Mouse (Mus musculus) heart, embryonic 16.5 days (tissue): ENCODE results near the gene Mettl8. TPM values are rescaled to one million over a fixed set of nuclear protein-coding genes. Genes with fewer than 3 reads are reported as not detected.

Source experiments
- ATAC-seq: fragments of 200-750 bp; cut with Nextera tagmentation; replicated peaks from 2 replicates; pipeline ENCODE4 v1.8.0; 2017; ENCODE audit warnings: moderate number of reproducible peaks; ENCODE audit not compliant: insufficient read depth, low FRiP score; ENCODE audit errors: extremely low read depth
- H3K27ac ChIP-seq: fragments of 300-500 bp; sonication (generic); 2 replicates; pipeline ENCODE4 v1.5.1; 2014; ENCODE audit warnings: mild to moderate bottlenecking, low read length, control low read depth, moderate library complexity
- H3K27me3 ChIP-seq: fragments of 300-500 bp; sonication (generic); 2 replicates; pipeline ENCODE4 v1.6.1; 2014; ENCODE audit warnings: low read length, mixed read lengths; ENCODE audit not compliant: control insufficient read depth, insufficient read depth
- H3K36me3 ChIP-seq: fragments of 300-500 bp; sonication (generic); 2 replicates; pipeline ENCODE4 v1.6.1; 2014; ENCODE audit not compliant: control insufficient read depth, insufficient read depth
- H3K4me1 ChIP-seq: fragments of 300-500 bp; sonication (generic); 2 replicates; pipeline ENCODE4 v1.6.1; 2014; ENCODE audit warnings: low read length, mixed read lengths; ENCODE audit not compliant: control insufficient read depth, insufficient read depth
- H3K4me2 ChIP-seq: fragments of 300-500 bp; sonication (generic); 2 replicates; pipeline ENCODE4 v1.6.1; 2014; ENCODE audit warnings: low read depth, mild to moderate bottlenecking, control low read depth, low read length
- H3K4me3 ChIP-seq: fragments of 300-500 bp; sonication (generic); 2 replicates; pipeline ENCODE4 v1.5.1; 2014; ENCODE audit warnings: mild to moderate bottlenecking, control low read depth, low read length
- H3K9ac ChIP-seq: fragments of 300-500 bp; sonication (generic); 2 replicates; pipeline ENCODE4 v1.6.1; 2014; ENCODE audit warnings: low read length, control low read depth
- H3K9me3 ChIP-seq: fragments of 300-500 bp; sonication (generic); replicated peaks from 2 replicates; pipeline ENCODE4 v1.6.1; 2016; ENCODE audit warnings: low read length; ENCODE audit not compliant: control insufficient read depth
- WGBS: fragments of 180-500 bp; shearing (Covaris S2); extraction: QIAGEN DNeasy Blood & Tissue Kit; methylation state at CpG from one replicate; pipeline ENCODE4 v1.1.7; 2014; 5-methylcytosine and 5-hydroxymethylcytosine counted together
- polyA plus RNA-seq: library from polyadenylated mRNA; unstranded; fragments of >200 nt; fragmentation: Nextera tagmentation; extraction: Ambion mirVana; gene quantifications from 2 replicates; pipeline ENCODE4 v1.2.1, GENCODE M21; 2015

The Mettl8 gene
- polyA plus RNA-seq, 1 experiment from 2014 or later, result 15.1 TPM

DNA sequence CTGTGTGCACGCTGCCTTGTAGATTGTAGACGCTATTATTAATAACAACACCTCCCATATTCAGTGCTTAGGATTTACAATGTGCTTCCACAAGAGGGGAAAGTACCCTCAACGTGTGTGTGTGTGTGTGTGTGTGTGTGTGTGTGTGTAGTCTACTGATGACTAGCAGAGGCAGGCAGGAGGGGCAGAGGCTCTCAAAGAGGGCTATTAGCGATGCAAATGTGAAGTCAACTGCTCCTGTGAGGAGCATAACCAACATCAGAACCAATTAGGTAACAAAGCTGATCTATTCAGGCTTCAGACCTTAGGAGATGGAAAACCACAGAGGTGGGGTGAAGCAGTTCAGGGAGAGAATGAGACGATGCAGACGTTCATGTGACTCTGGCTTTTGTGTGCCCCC lies 95.3 kb downstream of the Mettl8 start:
- ATAC-seq, result no peak
- H3K4me2 ChIP-seq, result no peak overlapping the region
- no peaks in the 10 kb centered on the region for H3K27me3 ChIP-seq
- H3K9ac ChIP-seq, result no peak overlapping the region
- H3K4me3 ChIP-seq, result no peak overlapping the region
- 0 out of 2 replicates have a peak, but pooled peaks cover 2% of the 10 kb centered on the region for H3K36me3 ChIP-seq
- H3K9me3 ChIP-seq, result peaks cover 3% of the 10 kb centered on the region; the same call in 1 of the 2 replicates
- no peak overlapping the region for H3K27ac ChIP-seq
- no peaks in the 10 kb centered on the region for H3K4me1 ChIP-seq
- WGBS, result 79% methylated on average over 6 of the region's 6 CpGs

DNA sequence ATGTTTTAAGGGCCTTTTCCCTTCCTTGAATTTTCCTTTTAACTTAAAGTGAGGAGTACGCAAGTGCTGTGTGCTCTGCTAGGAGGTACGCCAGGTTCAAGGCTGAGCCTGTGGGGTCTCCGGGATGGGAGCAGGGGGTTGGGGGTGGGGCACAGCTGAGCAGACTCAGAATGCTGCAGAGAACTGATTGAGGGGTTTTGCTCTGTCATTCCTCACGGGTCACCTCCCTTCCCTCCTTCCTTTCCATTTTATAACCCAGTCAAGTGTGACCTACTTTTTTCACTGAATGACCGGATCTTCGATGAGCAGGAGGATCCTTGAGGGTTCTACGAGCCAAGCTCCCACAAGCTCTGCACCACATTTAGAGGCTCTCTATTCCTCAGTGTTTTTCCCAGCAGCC lies 96.0 kb downstream of the Mettl8 start:
- 83% methylated on average over 7 of the region's 7 CpGs for WGBS

DNA sequence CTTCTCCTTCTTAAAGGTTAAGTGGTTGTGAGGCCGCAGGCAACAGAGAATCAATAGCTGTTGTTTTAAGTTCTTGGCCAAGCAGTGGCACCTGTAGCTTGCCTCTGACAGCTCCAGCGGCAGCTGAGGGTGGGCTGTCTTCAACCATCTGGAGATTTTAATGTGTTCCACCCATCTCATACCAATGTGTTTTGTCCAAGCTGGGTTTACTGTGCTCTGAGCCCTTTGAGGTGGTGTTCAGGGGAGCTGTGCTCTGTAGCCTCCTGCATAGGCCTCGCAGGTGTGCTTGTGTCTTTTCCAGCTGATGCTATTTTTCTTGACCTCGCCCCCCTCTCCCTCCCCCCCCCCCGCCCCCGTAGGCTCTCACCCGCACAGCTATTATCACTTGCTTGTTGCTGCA lies 96.8 kb downstream of the Mettl8 start:
- no peak overlapping the region for H3K4me2 ChIP-seq
- no peaks in the 10 kb centered on the region for H3K27me3 ChIP-seq
- WGBS, result 69% methylated on average over 7 of the region's 7 CpGs
- ATAC-seq, result peak; percentile 23; the same call in 1 of the 2 replicates
- no peak overlapping the region for H3K9ac ChIP-seq
- H3K36me3 ChIP-seq, result no peaks in the 10 kb centered on the region
- H3K27ac ChIP-seq, result no peak overlapping the region
- H3K9me3 ChIP-seq, result peaks cover 3% of the 10 kb centered on the region; the same call in 1 of the 2 replicates
- no peak overlapping the region for H3K4me3 ChIP-seq
- no peaks in the 10 kb centered on the region for H3K4me1 ChIP-seq

More for the DNA sequence above, 96.0 kb downstream of the Mettl8 start:
- Histone ChIP-seq H3K9ac (no peak overlapping the region), H3K4me2 (no peak overlapping the region), H3K36me3 (0 out of 2 replicates have a peak, but pooled peaks cover 2% of the 10 kb centered on the region), H3K9me3 (peaks cover 3% of the 10 kb centered on the region; the same call in 1 of the 2 replicates), H3K4me1 (no peaks in the 10 kb centered on the region), H3K4me3 (no peak overlapping the region), H3K27ac (no peak overlapping the region), H3K27me3 (no peaks in the 10 kb centered on the region)
- no peak for ATAC-seq

DNA sequence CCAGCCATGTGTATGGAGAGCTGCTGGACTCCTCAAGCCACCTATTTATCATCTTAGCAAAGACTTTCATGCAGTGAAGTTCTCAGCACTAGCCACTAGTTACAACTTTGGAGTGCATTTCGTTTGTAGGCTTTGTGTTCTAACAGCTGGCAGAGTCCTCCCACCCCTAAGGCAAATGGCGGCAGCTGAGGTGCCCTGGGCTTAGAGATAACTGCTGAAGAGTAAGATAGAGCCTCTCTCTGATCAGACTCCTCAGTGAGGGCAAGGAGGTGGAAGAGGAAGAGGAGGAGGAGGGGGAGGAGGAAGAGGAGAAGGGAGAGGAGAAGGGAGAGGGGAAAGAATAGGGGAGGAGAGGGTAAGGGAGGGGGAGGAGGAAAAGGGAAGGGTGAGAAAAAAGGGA lies 101.8 kb downstream of the Mettl8 start:
- no peak overlapping the region for H3K4me3 ChIP-seq
- WGBS, result 32% methylated on average over 2 of the region's 2 CpGs
- ATAC-seq, result no peak
- no peaks in the 10 kb centered on the region for H3K4me1 ChIP-seq
- no peaks in the 10 kb centered on the region for H3K36me3 ChIP-seq
- H3K9ac ChIP-seq, result no peak overlapping the region
- no peaks in the 10 kb centered on the region for H3K27me3 ChIP-seq
- no peak overlapping the region for H3K4me2 ChIP-seq
- H3K9me3 ChIP-seq, result peaks cover 3% of the 10 kb centered on the region; the same call in 1 of the 2 replicates
- no peak overlapping the region for H3K27ac ChIP-seq

DNA sequence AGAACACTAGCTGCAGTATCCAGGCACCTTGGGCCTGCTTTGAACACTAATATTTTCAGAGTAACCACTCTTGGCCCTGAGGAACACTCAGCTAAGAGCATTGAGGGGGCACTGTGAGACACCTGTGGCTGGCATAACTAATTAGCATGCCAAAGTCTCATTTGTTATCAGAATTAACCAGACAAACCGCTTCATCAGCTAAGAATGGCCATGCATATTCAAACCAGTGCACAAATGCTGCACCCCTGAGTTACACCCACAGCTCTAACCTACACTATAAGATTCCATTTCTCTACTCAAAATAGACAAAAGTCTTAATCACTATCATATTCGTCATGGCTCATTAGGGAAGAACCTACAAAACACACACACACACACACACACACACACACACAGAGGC lies 103.4 kb downstream of the Mettl8 start:
- WGBS, result 79% methylated on average over 2 of the region's 2 CpGs
- H3K36me3 ChIP-seq, result no peaks in the 10 kb centered on the region
- H3K27me3 ChIP-seq, result no peaks in the 10 kb centered on the region
- no peak overlapping the region for H3K4me3 ChIP-seq
- no peak overlapping the region for H3K9ac ChIP-seq
- no peak overlapping the region for H3K4me2 ChIP-seq
- no peak for ATAC-seq
- H3K9me3 ChIP-seq, result peaks cover 3% of the 10 kb centered on the region; the same call in 1 of the 2 replicates
- H3K27ac ChIP-seq, result no peak overlapping the region
- no peaks in the 10 kb centered on the region for H3K4me1 ChIP-seq

DNA sequence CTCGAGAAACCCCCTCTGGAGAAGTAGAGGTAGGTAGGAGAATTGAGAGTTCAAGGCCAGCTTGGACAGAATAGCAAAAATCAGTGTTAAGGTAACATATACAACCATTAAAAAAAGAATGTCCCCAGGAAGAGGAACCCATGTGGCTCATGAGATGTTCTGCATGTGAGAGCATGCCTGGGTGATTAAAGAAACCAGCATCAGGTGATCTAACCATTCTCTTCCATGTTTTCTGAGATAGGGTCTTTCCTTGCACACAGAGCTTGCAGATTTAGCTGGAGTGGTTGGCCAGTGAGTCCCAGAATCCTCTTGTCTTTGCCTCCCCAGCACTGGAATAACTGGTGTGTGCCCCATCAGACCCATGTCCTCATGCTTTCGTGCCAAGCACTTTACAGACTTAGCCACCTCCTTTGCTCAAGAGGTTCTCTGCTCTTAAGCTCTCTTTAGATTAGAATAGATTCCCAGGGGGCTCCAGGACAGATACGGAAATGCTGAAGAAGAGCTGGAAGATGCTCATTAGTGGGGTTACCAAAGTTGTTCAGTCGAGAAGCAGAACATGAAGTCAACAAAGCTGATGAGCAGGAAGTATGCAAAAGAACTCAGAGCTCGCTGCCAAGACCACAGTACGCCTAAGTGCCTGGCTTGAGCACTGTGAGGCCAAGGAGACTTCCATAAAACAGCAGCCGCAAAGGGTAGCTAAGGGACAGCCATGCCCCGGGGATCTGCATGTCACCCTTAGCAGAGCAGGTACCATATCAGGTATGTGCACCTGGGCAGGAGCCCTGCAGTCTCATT lies 110.7 kb downstream of the Mettl8 start:
- Histone ChIP-seq H3K36me3 (no peaks in the 10 kb centered on the region), H3K4me1 (no peaks in the 10 kb centered on the region), H3K27me3 (no peaks in the 10 kb centered on the region), H3K9me3 (no peaks in the 10 kb centered on the region), H3K4me2 (no peak overlapping the region), H3K27ac (no peak overlapping the region), H3K9ac (no peak overlapping the region), H3K4me3 (no peak overlapping the region)
- 70% methylated on average over 8 of the region's 8 CpGs for WGBS
- no peak for ATAC-seq

DNA sequence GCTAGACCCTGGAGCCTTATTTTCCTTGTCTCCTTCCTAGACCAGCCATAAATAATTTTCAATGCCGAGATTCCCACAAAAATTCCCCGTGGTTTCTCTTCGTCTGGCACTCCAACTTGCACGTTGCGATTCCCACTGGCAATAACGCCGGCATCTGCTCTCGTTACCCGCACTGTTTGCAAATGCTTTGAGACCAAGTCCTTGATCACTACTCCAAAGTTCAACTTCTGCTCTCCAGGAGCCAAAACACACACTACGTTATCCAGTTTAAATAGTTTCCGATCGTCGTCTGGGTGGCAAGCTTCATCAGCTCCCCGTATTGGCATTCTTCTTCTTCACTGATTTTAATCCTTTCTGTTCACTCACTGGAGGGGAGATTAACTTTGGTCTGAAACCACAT lies 114.6 kb downstream of the Mettl8 start:
- Histone ChIP-seq H3K27ac (no peak overlapping the region), H3K4me3 (no peak overlapping the region), H3K27me3 (no peaks in the 10 kb centered on the region), H3K9me3 (no peaks in the 10 kb centered on the region), H3K4me1 (0 out of 2 replicates have a peak, but pooled peaks cover 3% of the 10 kb centered on the region), H3K4me2 (no peak overlapping the region), H3K9ac (no peak overlapping the region), H3K36me3 (no peaks in the 10 kb centered on the region)
- WGBS, result 81% methylated on average over 14 of the region's 14 CpGs
- no peak for ATAC-seq

DNA sequence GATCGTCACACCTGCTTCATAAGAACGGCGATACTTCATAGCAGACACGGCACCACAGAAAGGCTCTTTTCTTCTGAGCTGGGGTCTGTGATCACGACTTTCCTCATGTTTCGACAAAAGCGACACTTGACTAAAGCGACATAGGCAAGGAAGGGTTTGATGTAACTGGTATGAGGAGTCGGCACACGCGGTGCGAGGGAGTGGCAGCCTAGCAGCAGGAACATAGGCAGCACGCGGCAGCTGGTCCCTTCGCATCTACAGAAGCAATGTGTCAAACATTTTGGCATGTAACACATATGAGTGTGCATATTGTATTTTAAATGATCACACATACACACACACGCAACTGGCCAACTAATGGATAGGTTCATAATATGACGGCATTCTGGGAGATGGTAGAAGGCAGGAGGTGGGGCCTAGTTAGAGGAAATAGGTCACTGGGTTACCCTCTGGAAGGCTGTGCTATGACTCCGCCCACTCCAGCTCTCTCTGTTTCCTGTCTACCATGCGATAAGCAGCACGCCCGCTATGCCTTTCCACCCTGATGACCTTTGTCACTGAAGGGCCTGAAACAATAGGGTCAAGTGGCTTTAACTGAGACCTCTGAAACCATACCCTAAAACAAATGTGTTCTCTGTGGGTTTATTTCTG lies 116.4 kb downstream of the Mettl8 start:
- no peak overlapping the region for H3K9ac ChIP-seq
- H3K36me3 ChIP-seq, result no peaks in the 10 kb centered on the region
- H3K4me2 ChIP-seq, result peak overlapping the region; percentile 9; the same call in 1 of the 2 replicates
- no peaks in the 10 kb centered on the region for H3K9me3 ChIP-seq
- ATAC-seq, result no peak
- H3K27me3 ChIP-seq, result no peaks in the 10 kb centered on the region
- WGBS, result 81% methylated on average over 21 of the region's 21 CpGs
- H3K27ac ChIP-seq, result no peak overlapping the region
- H3K4me1 ChIP-seq, result peaks cover 5% of the 10 kb centered on the region; the same call in 1 of the 2 replicates
- H3K4me3 ChIP-seq, result no peak overlapping the region

DNA sequence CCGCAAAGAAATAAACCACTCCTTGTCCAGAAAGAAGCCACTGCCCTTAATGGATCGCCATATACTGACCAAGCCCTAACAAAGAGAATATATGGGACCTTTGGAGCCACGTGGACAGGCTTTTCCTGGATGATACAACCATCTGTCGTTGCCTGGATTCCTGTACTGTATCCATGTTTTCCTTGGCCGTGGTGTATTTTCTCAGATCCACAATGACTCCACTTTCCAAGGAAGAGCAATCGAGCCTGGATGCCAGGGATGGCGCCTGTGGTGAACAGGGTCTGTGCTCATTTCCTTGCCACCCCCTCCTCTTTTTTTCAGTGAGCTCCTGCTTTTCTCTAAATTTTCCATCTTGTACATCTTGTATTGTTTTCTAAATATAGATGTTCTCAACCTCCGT lies 120.6 kb downstream of the Mettl8 start:
- no peak overlapping the region for H3K4me3 ChIP-seq
- WGBS, result 65% methylated on average over 8 of the region's 8 CpGs
- 0 out of 2 replicates have a peak overlapping the region, but pooled peaks have one; percentile 28 for H3K4me2 ChIP-seq
- no peak for ATAC-seq
- no peak overlapping the region for H3K9ac ChIP-seq
- no peaks in the 10 kb centered on the region for H3K27me3 ChIP-seq
- 0 out of 2 replicates have a peak overlapping the region, but pooled peaks have one; percentile 21 for H3K27ac ChIP-seq
- H3K4me1 ChIP-seq, result peaks cover 5% of the 10 kb centered on the region; the same call in 1 of the 2 replicates
- H3K9me3 ChIP-seq, result no peaks in the 10 kb centered on the region
- no peaks in the 10 kb centered on the region for H3K36me3 ChIP-seq
